Mouse (Mus musculus) myocyte (in vitro differentiated cells): ENCODE measurements around the gene Apoc4. TPM values are rescaled to one million over a fixed set of nuclear protein-coding genes. Genes with fewer than 3 reads are reported as not detected.

ENCODE experiments used
- H3K27me3 ChIP-seq: one replicate; pipeline ENCODE4 v1.6.1; 2011; ENCODE audit not compliant: control insufficient read depth, insufficient read depth, insufficient read length
- H3K36me3 ChIP-seq: one replicate; pipeline ENCODE4 v1.6.1; 2011; ENCODE audit not compliant: control insufficient read depth, insufficient read depth
- H3K4me2 ChIP-seq: one replicate; pipeline ENCODE4 v1.6.1; 2011; ENCODE audit warnings: low read depth, control low read depth
- H3K4me3 ChIP-seq: one replicate; pipeline ENCODE4 v1.5.1; 2011; ENCODE audit warnings: mild to moderate bottlenecking, control low read depth, moderate library complexity
- H3K79me2 ChIP-seq: one replicate; pipeline ENCODE4 v1.6.1; 2011; ENCODE audit not compliant: control insufficient read depth, insufficient read depth
- H3ac ChIP-seq: one replicate; pipeline ENCODE4 v1.6.1; 2011; ENCODE audit not compliant: control insufficient read depth, insufficient read length
- CEBPB ChIP-seq: IDR thresholded peaks from 2 replicates; pipeline ENCODE4 v1.6.1; 2011; ENCODE audit warnings: mild to moderate bottlenecking, moderate library complexity; ENCODE audit not compliant: poor library complexity, insufficient read depth, severe bottlenecking
- E2F4 ChIP-seq: IDR thresholded peaks from one replicate; pipeline ENCODE4 v1.6.1; 2011; ENCODE audit warnings: mild to moderate bottlenecking, control low read depth, moderate library complexity; ENCODE audit not compliant: insufficient read depth
- MAX ChIP-seq: IDR thresholded peaks from one replicate; pipeline ENCODE4 v1.6.1; 2011; ENCODE audit warnings: low read depth, mild to moderate bottlenecking, control low read depth
- MYOD1 ChIP-seq, 3 experiments: IDR thresholded peaks; one replicate each; pipeline ENCODE4 v1.6.1; 2011; ENCODE audit warnings: control low read depth in 2 of 3, low read depth in 2 of 3, mild to moderate bottlenecking in 2 of 3, moderate library complexity in 1 of 3; ENCODE audit not compliant: insufficient read length in 2 of 3, control insufficient read depth in 1 of 3
- MYOG ChIP-seq, 3 experiments: IDR thresholded peaks; one replicate each; pipeline ENCODE4 v1.6.1; 2011; ENCODE audit warnings: control low read depth in 2 of 3, low read depth in 2 of 3, mild to moderate bottlenecking in 2 of 3; ENCODE audit not compliant: insufficient read length in 2 of 3, control insufficient read depth in 1 of 3, insufficient read depth in 1 of 3
- POLR2A ChIP-seq: IDR thresholded peaks from one replicate; pipeline ENCODE4 v1.6.1; 2011; ENCODE audit warnings: low read depth, mild to moderate bottlenecking, control low read depth, moderate library complexity; ENCODE audit not compliant: insufficient read length
- POLR2AphosphoS2 ChIP-seq: IDR thresholded peaks from one replicate; pipeline ENCODE4 v1.6.1; 2011; ENCODE audit warnings: low read depth, control low read depth; ENCODE audit not compliant: insufficient read length
- REST ChIP-seq: IDR thresholded peaks from one replicate; pipeline ENCODE4 v1.6.1; 2011; ENCODE audit warnings: mild to moderate bottlenecking, control low read depth, moderate library complexity; ENCODE audit not compliant: insufficient read depth, insufficient read length
- SRF ChIP-seq: IDR thresholded peaks from one replicate; pipeline ENCODE4 v1.6.1; 2011; ENCODE audit warnings: low read depth; ENCODE audit not compliant: control insufficient read depth, insufficient read length
- TCF12 ChIP-seq: IDR thresholded peaks from one replicate; pipeline ENCODE4 v1.6.1; 2011; ENCODE audit warnings: mild to moderate bottlenecking, control low read depth; ENCODE audit not compliant: poor library complexity, insufficient read depth, severe bottlenecking
- TCF3 ChIP-seq: IDR thresholded peaks from one replicate; pipeline ENCODE4 v1.6.1; 2011; ENCODE audit warnings: low read depth, control low read depth; ENCODE audit not compliant: insufficient read length
- USF1 ChIP-seq: IDR thresholded peaks from one replicate; pipeline ENCODE4 v1.6.1; 2011; ENCODE audit warnings: low read depth, mild to moderate bottlenecking, control low read depth, moderate library complexity
- polyA plus RNA-seq: library from polyadenylated mRNA; unstranded; fragments of >200 nt; fragmentation: generic; extraction: Trizol; gene quantifications from one replicate; pipeline ENCODE4 v1.2.1, GENCODE M21; 2012; ENCODE audit warnings: missing spikeins

Apoc4 gene
- polyA plus RNA-seq, 1 experiment: not detected

GRCm38 (mm10) chr7:19676662-19677061, 4.6 kb downstream of the Apoc4 start:
- Histone ChIP-seq H3K4me3 (no peak overlapping the region), H3ac (no peak overlapping the region), H3K4me2 (no peak overlapping the region), H3K27me3 (peaks cover 30% of the 10 kb centered on the region), H3K36me3 (no peaks in the 10 kb centered on the region), H3K79me2 (no peaks in the 10 kb centered on the region)
- TF ChIP-seq USF1 (no peak), MYOG (IDR thresholded peaks at IDR 0.05; ENCODE audit: control insufficient read depth in 1 of 3, insufficient read depth in 1 of 3, insufficient read length in 2 of 3, low read depth in 2 of 3) (peak in 1 of 3 experiments; percentile 55), TCF12 (no peak), POLR2AphosphoS2 (no peak), MAX (no peak), REST (no peak), E2F4 (no peak), POLR2A (no peak), TCF3 (no peak)

- Histone ChIP-seq H3ac (no peak overlapping the region), H3K79me2 (no peaks in the 10 kb centered on the region), H3K27me3 (peaks cover 22% of the 10 kb centered on the region), H3K4me3 (no peak overlapping the region), H3K4me2 (no peak overlapping the region), H3K36me3 (no peaks in the 10 kb centered on the region)
- TF ChIP-seq SRF: no peak
- no peak for TF ChIP-seq MYOG (IDR thresholded peaks at IDR 0.05; ENCODE audit: control insufficient read depth in 1 of 3, insufficient read depth in 1 of 3, insufficient read length in 2 of 3, low read depth in 2 of 3)
- TF ChIP-seq POLR2AphosphoS2: no peak
- no peak for TF ChIP-seq REST
- TF ChIP-seq USF1: no peak
- TF ChIP-seq POLR2A: no peak
- no peak for TF ChIP-seq E2F4
- no peak for TF ChIP-seq TCF12
- no peak for TF ChIP-seq TCF3
- no peak for TF ChIP-seq MAX
- TF ChIP-seq CEBPB: no peak
- TF ChIP-seq MYOD1 (IDR thresholded peaks at IDR 0.05; ENCODE audit: control insufficient read depth in 1 of 3, insufficient read length in 2 of 3, low read depth in 2 of 3): no peak
Measured at GRCm38 (mm10) chr7:19675824-19676223, 5.5 kb downstream of the Apoc4 start.

GRCm38 (mm10) chr7:19673083-19673699, 8.1 kb downstream of the Apoc4 start:
- Histone ChIP-seq H3K27me3 (peaks cover 16% of the 10 kb centered on the region), H3K4me2 (no peak overlapping the region), H3K79me2 (no peaks in the 10 kb centered on the region), H3K36me3 (no peaks in the 10 kb centered on the region), H3ac (no peak overlapping the region), H3K4me3 (no peak overlapping the region)
- TF ChIP-seq POLR2AphosphoS2 (no peak), E2F4 (no peak), MAX (no peak), REST (no peak), TCF12 (no peak), SRF (no peak), USF1 (no peak), MYOG (IDR thresholded peaks at IDR 0.05; ENCODE audit: control insufficient read depth in 1 of 3, insufficient read depth in 1 of 3, insufficient read length in 2 of 3, low read depth in 2 of 3) (no peak), MYOD1 (IDR thresholded peaks at IDR 0.05; ENCODE audit: control insufficient read depth in 1 of 3, insufficient read length in 2 of 3, low read depth in 2 of 3) (no peak), POLR2A (no peak), TCF3 (no peak), CEBPB (no peak)

GRCm38 (mm10) chr7:19671511-19671910, 9.8 kb downstream of the Apoc4 start:
- H3K79me2 ChIP-seq: no peaks in the 10 kb centered on the region
- no peak overlapping the region for H3K4me3 ChIP-seq
- no peaks in the 10 kb centered on the region for H3K36me3 ChIP-seq
- no peak overlapping the region for H3ac ChIP-seq
- H3K27me3 ChIP-seq: peaks cover 5% of the 10 kb centered on the region
- peak overlapping the region; percentile 12 for H3K4me2 ChIP-seq
- TF ChIP-seq TCF3 (no peak), MYOG (IDR thresholded peaks at IDR 0.05; ENCODE audit: control insufficient read depth in 1 of 3, insufficient read depth in 1 of 3, insufficient read length in 2 of 3, low read depth in 2 of 3) (no peak), USF1 (no peak), POLR2A (no peak), CEBPB (no peak), MYOD1 (IDR thresholded peaks at IDR 0.05; ENCODE audit: control insufficient read depth in 1 of 3, insufficient read length in 2 of 3, low read depth in 2 of 3) (no peak)
